Mouse (Mus musculus): ENCODE results near the gene Mical3. TPM values are rescaled to one million over a fixed set of nuclear protein-coding genes. Genes with fewer than 3 reads are reported as not detected.

Mical3 gene
- total and polyA plus RNA-seq, 3 experiments = 52.1 to 127 (median 114) TPM

- TF ChIP-seq EP300 (IDR thresholded peaks at IDR 0.05; ENCODE audit: insufficient read depth, low read depth, low read length) (no peak), POLR2A (IDR thresholded peaks at IDR 0.05; ENCODE audit: insufficient read depth, low read depth, low read length) (no peak), CTCF (IDR thresholded peaks at IDR 0.05) (peak; percentile 59)
- intact Hi-C loops (cut with DNase I) = no loop called here
- no peaks in the 10 kb centered on the region for H3K36me3 ChIP-seq (ENCODE audit: control insufficient read depth, insufficient read depth, low read length)
- no peak overlapping the region for H3K4me3 ChIP-seq
- H3K4me1 ChIP-seq (ENCODE audit: control insufficient read depth, insufficient read depth, low read length) = no peaks in the 10 kb centered on the region; the same call in 1 of the 2 replicates
- no peak for DNase-seq
- 58% methylated on average over 6 of the region's 6 CpGs for WGBS
- no peak overlapping the region for H3K9ac ChIP-seq (ENCODE audit: low read depth, low read length)
- no peaks in the 10 kb centered on the region for H3K79me2 ChIP-seq (replicated peaks; ENCODE audit: control insufficient read depth, insufficient read depth, low read length)
- no peaks in the 10 kb centered on the region for H3K27me3 ChIP-seq (ENCODE audit: control insufficient read depth, insufficient read depth, low read length)
- no peak overlapping the region for H3K27ac ChIP-seq
Measured at GRCm38 (mm10) chr6:120981537-120981936, 149.3 kb downstream of the Mical3 start.

GRCm38 (mm10) chr6:120978019-120978621, 152.7 kb downstream of the Mical3 start:
- H3K4me1 ChIP-seq (ENCODE audit: control insufficient read depth, insufficient read depth, low read length) = no peaks in the 10 kb centered on the region
- WGBS = 27% methylated on average over 18 of the region's 18 CpGs
- no peaks in the 10 kb centered on the region for H3K27me3 ChIP-seq (ENCODE audit: control insufficient read depth, insufficient read depth, low read length)
- no peaks in the 10 kb centered on the region for H3K79me2 ChIP-seq (replicated peaks; ENCODE audit: control insufficient read depth, insufficient read depth, low read length)
- no peak for TF ChIP-seq POLR2A (IDR thresholded peaks at IDR 0.05; ENCODE audit: insufficient read depth, low read depth, low read length)
- no peak for TF ChIP-seq CTCF (IDR thresholded peaks at IDR 0.05)
- TF ChIP-seq EP300 (IDR thresholded peaks at IDR 0.05; ENCODE audit: insufficient read depth, low read depth, low read length) = no peak
- H3K27ac ChIP-seq = peak overlapping the region; percentile 18
- no peak overlapping the region for H3K9ac ChIP-seq (ENCODE audit: low read depth, low read length)
- intact Hi-C loops (cut with DNase I) = no loop called here
- no peak for DNase-seq
- no peaks in the 10 kb centered on the region for H3K36me3 ChIP-seq (ENCODE audit: control insufficient read depth, insufficient read depth, low read length)
- H3K4me3 ChIP-seq = no peak overlapping the region

DNA sequence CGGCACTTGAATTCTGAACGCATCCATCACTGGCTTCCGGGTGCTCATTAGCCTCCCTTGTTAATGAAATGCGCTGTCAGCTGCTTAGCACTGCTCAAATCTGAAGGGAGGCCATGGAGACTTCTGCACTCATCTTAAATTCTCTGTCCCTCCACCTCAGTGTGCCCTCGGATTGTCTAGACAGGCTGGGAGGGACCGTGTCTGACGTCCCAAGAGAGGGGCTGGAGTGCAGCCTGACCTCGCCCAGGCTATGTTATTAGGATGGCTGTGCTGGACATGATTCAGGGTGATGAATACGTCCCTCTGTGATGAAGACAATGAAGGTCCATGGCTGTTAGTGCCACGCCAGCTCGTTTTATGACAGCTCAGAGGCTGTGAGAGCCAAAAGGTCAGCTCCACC, 153.8 kb downstream of the Mical3 start:
- Histone ChIP-seq H3K27ac (no peak overlapping the region), H3K9ac (ENCODE audit: low read depth, low read length) (no peak overlapping the region), H3K4me1 (ENCODE audit: control insufficient read depth, insufficient read depth, low read length) (peaks cover 4% of the 10 kb centered on the region), H3K36me3 (ENCODE audit: control insufficient read depth, insufficient read depth, low read length) (no peaks in the 10 kb centered on the region), H3K4me3 (no peak overlapping the region), H3K79me2 (replicated peaks; ENCODE audit: control insufficient read depth, insufficient read depth, low read length) (no peaks in the 10 kb centered on the region), H3K27me3 (ENCODE audit: control insufficient read depth, insufficient read depth, low read length) (no peaks in the 10 kb centered on the region)
- DNase-seq = no peak
- TF ChIP-seq POLR2A (IDR thresholded peaks at IDR 0.05; ENCODE audit: insufficient read depth, low read depth, low read length) (no peak), EP300 (IDR thresholded peaks at IDR 0.05; ENCODE audit: insufficient read depth, low read depth, low read length) (no peak), CTCF (IDR thresholded peaks at IDR 0.05) (no peak)
- 80% methylated on average over 11 of the region's 11 CpGs for WGBS
- intact Hi-C loops (cut with DNase I) = no loop called here

GRCm38 (mm10) chr6:120976097-120976496, 154.7 kb downstream of the Mical3 start:
- peaks cover 6% of the 10 kb centered on the region for H3K4me1 ChIP-seq (ENCODE audit: control insufficient read depth, insufficient read depth, low read length)
- DNase-seq = no peak
- no peak overlapping the region for H3K9ac ChIP-seq (ENCODE audit: low read depth, low read length)
- TF ChIP-seq EP300 (IDR thresholded peaks at IDR 0.05; ENCODE audit: insufficient read depth, low read depth, low read length) (no peak), CTCF (IDR thresholded peaks at IDR 0.05) (no peak)
- no peaks in the 10 kb centered on the region for H3K36me3 ChIP-seq (ENCODE audit: control insufficient read depth, insufficient read depth, low read length)
- WGBS = 85% methylated on average over 12 of the region's 12 CpGs
- no peak overlapping the region for H3K27ac ChIP-seq
- H3K79me2 ChIP-seq (replicated peaks; ENCODE audit: control insufficient read depth, insufficient read depth, low read length) = no peaks in the 10 kb centered on the region
- H3K4me3 ChIP-seq = no peak overlapping the region
- no peaks in the 10 kb centered on the region for H3K27me3 ChIP-seq (ENCODE audit: control insufficient read depth, insufficient read depth, low read length)
- intact Hi-C loops (cut with DNase I) = no loop called here

DNA sequence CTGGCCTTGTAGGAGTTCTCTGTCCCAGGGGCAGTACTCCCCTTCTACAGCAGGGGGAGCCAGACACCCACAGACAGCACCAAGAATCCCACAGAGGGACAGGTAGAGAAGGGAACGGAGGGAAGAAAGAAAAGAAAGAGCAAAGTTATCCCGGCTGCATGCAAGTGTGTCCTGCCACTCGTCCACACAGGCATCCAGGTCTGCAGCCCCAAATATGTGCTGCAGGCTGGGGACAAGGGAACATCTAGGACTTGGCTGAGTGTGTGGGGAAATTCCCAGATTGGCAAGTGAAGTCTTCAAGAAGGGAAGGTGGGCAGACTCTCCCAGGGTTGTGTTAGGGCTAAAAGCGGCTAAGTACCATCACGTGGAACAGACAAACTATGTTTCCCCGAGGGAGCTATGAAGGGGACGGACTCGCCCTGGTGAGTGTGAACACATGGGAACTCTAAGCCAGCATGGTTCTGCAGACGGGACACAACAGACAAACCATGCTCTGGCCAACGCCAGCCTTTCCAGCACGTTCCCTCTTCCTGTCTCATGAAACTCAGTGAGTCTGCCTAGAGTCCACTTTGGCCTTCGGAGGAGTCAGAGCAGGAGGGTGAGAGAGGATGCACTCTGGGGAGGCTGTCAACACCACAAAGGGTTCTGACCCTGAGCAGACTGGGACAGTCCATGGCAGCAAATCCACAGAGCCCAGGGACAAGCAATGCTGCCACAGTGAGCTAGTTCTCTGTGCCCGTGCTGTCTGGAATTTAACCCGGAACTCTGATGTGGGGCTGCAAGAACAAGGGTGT, 158.8 kb downstream of the Mical3 start:
- peak; percentile 78 to 90 for DNase-seq
- Histone ChIP-seq H3K4me3 (no peak overlapping the region), H3K36me3 (ENCODE audit: control insufficient read depth, insufficient read depth, low read length) (no peaks in the 10 kb centered on the region), H3K27ac (peak overlapping the region; percentile 20; the same call in 1 of the 2 replicates), H3K79me2 (replicated peaks; ENCODE audit: control insufficient read depth, insufficient read depth, low read length) (no peaks in the 10 kb centered on the region), H3K27me3 (ENCODE audit: control insufficient read depth, insufficient read depth, low read length) (no peaks in the 10 kb centered on the region), H3K9ac (ENCODE audit: low read depth, low read length) (no peak overlapping the region), H3K4me1 (ENCODE audit: control insufficient read depth, insufficient read depth, low read length) (peaks cover 6% of the 10 kb centered on the region)
- 21% methylated on average over 14 of the region's 14 CpGs for WGBS
- intact Hi-C loops (cut with DNase I) = loop anchor here (1.0 to 5.0 kb wide), 3 partner anchors 40 to 207 kb away; partner anchors contain the start of gene Mical3
- no peak for TF ChIP-seq CTCF (IDR thresholded peaks at IDR 0.05)
- no peak for TF ChIP-seq POLR2A (IDR thresholded peaks at IDR 0.05; ENCODE audit: insufficient read depth, low read depth, low read length)
- peak; percentile 96 for TF ChIP-seq EP300 (IDR thresholded peaks at IDR 0.05; ENCODE audit: insufficient read depth, low read depth, low read length)
